Mouse (Mus musculus): ENCODE data around the gene Mrgprf. TPM values are rescaled to one million over a fixed set of nuclear protein-coding genes. Genes with fewer than 3 reads are reported as not detected.

The Mrgprf gene
- total RNA-seq, 2 experiments from 2014 or later: 3.2 to 3.4 TPM

DNA sequence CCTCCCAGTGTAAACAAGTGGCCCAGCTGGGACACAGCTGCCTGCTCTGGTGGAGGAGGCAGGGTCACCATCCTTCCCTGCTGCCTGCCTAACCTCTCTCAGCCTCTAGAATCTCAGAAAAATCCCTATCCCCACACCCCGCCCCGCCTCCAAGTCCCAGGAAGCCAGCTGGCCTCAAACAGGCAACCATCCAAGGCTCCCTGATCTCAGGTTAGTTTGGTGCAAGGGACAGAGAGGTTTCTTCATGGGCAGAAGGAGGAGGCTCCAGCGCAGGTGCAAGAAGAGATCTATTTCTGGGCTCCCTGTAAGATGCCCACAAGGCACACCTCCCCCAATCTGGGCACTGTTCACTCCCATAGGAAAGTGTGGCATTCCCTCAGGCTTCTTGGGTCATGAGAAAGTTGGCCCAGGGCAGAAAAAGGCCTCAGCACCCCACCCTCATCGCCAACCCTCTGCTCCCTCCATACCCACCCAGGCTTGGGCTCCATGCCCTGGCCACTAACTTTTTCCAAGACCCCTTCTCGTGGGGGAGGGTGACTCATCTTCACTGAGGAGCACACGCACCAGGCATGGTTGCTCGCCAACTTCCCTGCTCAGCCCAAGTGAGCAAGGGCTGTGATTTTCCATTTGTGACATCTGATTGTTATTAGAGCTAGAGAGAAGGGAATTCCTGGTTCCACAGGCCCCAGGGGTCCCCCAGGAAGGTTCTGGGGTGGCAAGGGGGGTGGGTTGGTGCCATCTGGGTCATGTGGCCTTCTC is 887 bp upstream of the Mrgprf start:
- DNase-seq (ENCODE audit: low spot score in 2 of 2): no peak

GRCm38 (mm10) chr7:145301008-145301340 is 346 bp downstream of the Mrgprf start:
- DNase-seq (ENCODE audit: low spot score in 2 of 2): no peak

DNA sequence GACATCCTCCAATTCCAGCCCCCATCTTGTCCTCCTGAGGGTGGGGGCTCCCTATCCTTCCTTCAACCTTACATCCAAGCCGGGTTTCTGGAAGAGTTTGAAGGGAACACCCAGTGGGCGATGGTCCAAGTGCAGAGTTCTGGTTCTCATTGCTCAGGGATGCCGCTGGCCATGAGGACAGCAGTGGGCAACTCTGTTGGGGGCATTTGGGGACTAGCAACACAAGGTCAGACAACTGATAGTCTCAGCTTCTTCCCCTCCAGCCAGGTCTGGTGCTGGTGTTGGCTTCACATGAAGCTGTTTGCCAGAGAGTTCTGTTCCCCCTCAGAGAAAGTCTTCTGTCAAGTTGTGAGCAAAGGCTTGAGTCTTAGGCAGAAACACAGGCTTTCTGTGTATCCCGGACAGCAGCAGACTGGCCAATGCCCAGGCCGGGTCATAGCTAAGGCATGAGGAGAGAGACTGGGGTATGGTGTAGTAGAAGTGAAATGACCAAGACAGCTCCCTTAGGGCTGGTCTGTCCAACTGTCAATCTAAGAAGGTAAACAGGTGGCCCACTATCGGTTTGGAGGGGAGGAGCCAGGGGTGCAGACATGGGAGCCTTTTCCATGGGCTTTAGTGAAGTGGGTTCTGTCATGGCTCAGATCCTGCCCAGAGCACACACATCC is 845 bp downstream of the Mrgprf start:
- DNase-seq (ENCODE audit: low spot score in 2 of 2): no peak

DNA sequence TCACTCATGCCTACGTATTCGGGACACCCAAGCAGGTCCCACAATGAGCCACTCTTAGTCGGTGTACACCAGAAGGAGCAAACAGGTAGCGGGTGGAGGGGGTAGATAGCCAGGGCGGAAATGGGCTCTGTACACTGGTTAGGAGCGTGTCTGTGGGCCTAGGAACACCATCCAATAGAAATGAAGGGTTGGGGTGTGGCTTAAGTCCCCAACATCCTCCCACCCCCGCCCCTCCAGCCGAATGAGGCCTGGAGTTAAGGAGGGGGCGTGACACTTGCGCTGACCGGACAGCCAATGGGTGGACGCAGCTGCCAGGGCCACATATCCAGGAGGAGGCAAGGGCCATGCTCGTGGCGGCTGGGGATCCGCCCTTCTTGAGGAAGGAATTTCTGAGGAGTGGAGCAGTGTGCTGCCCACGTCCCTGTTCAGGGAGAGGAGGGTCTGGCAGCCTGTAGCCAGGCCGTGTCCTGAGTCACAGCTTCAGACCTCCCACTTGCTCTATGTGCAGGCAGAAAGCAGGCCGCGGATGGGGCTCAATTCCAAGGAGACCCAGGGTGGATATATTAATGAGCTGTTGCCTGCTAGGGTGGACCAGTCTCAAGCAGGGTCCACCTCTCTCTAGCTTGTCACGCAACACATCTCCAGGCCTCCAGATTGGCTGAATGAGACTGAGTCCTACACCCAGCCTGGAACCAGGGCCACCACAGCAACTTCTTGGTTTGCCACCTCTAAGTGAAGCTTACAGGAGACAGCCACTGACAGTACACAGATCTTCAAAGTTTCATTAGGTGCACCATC is 2.1 kb downstream of the Mrgprf start:
- DNase-seq (ENCODE audit: low spot score in 2 of 2): no peak

DNA sequence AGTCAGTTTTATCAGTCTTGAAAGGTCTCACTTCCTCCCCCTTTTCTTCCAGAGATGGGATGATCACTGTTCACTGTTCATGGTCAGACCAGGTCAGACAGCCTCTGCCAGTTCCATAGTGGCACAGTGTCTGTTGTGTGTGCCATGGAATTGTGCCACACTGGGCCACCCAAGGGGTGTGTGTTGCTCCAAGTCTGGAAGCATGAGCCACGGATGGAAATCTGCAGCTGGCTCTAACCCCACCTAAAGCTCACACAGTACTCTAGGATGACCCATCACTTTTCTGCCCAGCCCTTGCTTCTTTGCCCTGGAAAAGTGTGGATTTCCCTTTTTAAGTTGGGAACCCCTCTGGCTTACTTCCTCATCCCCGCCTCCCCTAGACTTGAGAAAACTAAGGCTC is 3.5 kb downstream of the Mrgprf start:
- DNase-seq (ENCODE audit: low spot score in 2 of 2): no peak

DNA sequence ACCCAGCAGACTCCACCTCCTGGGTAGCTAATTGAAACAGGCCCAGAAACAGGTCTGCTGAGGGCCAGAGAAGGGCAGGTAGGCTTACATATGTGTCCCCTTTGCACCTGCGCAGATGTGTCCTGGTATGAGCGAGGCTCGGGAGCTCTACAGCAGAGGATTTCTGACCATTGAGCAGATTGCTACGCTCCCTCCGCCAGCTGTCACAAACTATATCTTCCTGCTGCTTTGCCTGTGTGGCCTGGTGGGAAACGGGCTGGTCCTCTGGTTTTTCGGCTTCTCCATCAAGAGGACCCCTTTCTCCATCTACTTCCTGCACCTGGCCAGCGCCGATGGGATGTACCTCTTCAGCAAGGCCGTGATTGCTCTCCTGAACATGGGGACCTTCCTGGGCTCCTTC is 7.0 kb downstream of the Mrgprf start:
- DNase-seq (ENCODE audit: low spot score in 2 of 2): no peak

DNA sequence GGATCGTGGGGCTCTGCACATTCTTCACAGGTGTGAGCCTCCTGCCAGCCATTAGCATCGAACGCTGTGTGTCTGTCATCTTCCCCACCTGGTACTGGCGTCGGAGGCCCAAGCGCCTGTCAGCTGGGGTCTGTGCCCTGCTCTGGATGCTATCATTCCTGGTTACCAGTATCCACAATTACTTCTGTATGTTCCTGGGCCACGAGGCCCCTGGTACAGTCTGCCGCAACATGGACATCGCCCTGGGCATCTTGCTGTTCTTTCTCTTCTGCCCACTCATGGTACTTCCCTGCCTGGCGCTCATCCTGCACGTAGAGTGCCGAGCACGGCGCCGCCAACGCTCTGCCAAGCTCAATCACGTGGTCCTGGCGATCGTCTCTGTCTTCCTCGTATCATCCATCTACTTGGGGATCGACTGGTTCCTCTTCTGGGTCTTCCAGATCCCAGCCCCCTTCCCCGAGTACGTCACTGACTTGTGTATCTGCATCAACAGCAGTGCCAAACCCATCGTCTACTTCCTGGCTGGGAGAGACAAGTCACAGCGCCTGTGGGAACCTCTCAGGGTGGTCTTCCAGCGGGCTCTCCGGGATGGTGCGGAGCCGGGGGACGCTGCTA is 7.5 kb downstream of the Mrgprf start:
- no peak for DNase-seq (ENCODE audit: low spot score in 2 of 2)

- DNase-seq (ENCODE audit: low spot score in 2 of 2): peak in 1 of 2 experiments; percentile 20
Measured at GRCm38 (mm10) chr7:145308866-145309265, 8.2 kb downstream of the Mrgprf start.

GRCm38 (mm10) chr7:145309877-145310276 is 9.2 kb downstream of the Mrgprf start:
- DNase-seq (ENCODE audit: low spot score in 2 of 2): no peak

DNA sequence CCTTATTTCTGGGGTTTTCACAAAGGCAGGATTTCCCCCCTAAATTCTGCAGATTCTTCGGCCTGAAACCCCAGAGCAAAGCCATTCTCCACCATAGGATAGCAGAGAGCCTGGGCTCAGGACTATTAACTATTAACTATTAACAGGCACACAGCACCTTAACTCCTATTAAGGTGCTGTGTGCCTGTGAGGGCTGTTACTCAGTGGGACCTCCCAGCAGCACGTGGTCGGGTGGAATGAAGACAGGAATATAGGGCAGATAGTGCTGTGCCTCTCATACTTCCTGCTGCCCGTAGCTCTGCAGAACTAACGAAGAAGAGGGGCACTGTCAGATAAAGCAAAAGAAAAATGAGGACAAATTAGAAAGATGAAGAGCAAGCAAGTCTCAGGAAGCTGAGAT is 9.9 kb downstream of the Mrgprf start:
- no peak for DNase-seq (ENCODE audit: low spot score in 2 of 2)

GRCm38 (mm10) chr7:145312137-145312536 is 11.5 kb downstream of the Mrgprf start:
- no peak for DNase-seq (ENCODE audit: low spot score in 2 of 2)

DNA sequence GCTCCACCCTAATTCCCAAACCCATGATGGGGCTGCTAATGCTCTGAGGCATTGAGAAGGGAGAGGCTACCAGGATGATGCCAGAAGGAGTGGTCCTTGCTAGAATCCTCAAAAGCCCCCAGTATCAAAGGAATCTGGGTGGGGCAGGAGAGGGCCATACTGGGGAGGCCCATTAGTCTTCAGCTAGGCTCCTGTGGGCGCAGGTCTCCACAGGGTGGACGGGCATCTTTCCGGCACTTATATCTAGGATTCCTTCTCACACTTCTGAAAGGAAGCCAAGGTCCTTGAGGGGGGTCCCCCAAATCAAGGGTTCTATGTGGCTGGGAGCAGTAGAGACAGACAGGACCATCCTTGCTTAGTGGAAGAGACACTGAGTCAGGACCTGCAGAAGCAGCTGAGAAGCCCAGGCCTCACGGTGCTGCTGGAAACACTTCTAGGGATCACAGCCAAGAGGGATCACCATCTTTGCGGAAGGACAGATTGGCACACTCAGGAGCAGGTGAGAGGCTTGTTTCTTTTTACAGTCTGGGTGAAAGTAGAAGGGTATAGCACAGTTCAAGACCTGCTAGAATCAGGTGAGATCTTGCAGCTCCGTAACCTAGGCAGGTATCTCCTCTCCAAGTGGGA is 14.3 kb downstream of the Mrgprf start, which contains the start of gene Mrgprd:
TSS of gene Mrgprd (plus strand) at position 51 of the 627 bp plus-strand sequence.
- DNase-seq (ENCODE audit: low spot score in 2 of 2): no peak

GRCm38 (mm10) chr7:145317522-145317921 is 16.9 kb downstream of the Mrgprf start:
- no peak for DNase-seq (ENCODE audit: low spot score in 2 of 2)

DNA sequence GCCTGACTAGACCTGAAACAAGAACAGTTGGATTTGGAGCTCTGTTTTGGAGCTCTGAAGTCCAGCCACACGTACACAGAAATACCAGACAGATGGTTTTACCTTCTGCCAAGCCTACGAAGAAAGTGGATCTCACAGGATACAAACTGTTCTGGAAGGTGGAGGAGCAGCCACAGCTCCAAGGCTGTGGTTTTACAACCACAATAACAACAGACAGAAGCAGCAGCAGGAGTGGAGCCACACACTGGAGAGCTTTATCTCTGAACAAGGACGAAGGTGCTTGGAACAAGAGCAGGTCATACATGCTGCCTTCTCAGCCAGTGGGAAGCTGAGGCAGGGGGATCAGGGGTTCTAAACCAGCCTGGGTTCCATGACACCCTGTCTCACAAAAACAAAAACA is 18.9 kb downstream of the Mrgprf start:
- DNase-seq (ENCODE audit: low spot score in 2 of 2): no peak

GRCm38 (mm10) chr7:145323607-145324006 is 23.0 kb downstream of the Mrgprf start:
- DNase-seq (ENCODE audit: low spot score in 2 of 2): no peak

DNA sequence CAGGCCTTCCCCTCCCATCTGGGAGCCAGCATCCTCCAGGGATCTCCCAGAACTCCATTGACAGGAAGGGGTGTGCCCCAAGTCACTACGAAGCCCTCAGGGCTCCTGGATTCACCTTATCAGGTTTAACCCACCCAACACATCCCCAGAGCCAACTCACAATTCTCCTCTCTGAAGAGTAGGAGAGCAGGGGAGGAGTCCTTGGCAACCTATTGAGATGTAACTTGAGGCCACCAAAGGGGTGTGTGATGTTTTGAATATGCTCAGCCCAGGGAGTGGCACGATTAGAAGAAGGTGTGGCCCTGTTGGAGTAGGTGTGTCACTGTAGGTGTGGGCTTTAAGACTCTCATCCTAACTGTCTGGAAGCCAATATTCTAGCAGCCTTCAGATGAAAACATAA is 25.1 kb downstream of the Mrgprf start:
- no peak for DNase-seq (ENCODE audit: low spot score in 2 of 2)

GRCm38 (mm10) chr7:145329982-145330381 is 29.4 kb downstream of the Mrgprf start:
- DNase-seq (ENCODE audit: low spot score in 2 of 2): no peak

DNA sequence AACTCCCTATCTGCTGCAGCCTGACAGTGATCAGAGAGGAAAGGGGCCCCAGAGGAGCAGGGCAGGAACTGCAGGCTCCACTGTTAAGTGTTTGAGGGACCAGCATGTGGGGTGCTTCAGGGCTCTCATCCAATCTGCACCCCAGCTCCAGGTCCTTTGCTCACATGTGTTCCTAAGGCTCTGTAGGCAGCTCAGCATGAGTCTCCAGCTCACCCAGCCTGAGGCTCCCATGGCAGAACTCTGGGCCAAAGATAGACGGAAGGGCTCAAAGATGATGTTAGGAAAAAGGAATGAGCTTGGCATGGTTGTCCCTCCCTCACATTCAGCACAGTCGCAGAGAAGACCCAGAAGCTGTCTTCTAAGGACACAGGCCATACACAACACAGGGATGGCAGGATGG is 30.0 kb downstream of the Mrgprf start:
- no peak for DNase-seq (ENCODE audit: low spot score in 2 of 2)

DNA sequence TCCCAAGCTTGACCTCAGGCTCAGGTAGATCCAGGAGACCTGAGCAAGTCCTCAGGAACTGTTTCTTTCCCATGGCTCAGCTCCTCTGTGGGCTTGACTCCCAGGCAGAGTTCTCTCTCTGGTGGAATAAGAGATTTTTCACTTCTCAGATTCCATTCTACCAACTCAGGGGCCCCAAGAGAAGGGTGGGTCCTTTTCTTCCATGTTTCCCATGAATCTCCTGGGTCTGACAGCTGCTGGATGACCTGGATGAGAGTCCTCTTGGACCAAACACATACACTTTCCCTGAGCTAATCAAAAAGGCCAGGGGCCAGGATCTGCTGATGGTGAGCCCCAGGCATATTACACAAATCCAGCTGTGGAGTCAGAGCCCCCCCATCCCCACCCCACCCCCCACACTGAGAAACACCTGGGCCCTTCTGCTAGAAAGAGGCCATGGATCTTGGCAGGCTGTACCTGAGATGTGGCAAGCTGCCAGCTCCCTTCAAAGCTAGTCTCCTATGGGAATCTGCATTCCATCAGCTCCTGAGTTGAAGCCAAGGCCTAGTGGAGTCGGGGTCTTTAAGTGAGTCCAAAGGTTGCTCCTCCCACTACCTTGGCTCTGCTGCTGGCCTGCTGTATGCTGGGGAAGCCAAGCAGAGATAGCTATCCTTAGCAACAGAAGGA is 31.9 kb downstream of the Mrgprf start:
- DNase-seq (ENCODE audit: low spot score in 2 of 2): no peak

DNA sequence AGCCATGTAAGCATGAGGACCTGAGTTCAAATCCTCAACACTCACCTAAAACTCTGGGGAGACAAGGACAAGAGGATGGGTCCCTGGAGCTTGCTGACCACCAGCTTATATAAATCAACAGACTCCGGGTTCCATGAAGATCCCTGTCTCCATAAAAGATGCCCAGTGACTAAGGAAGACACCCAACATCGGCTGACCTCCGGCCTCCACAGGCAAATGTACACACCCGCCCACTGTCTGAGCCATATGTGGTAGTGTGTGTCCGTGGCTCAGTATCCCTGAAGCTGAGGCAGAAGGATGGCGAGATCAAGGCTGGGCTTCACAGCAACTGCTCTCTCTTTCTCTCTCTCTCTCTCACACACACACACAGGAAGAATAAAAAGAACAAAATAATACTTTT is 33.3 kb downstream of the Mrgprf start:
- DNase-seq (ENCODE audit: low spot score in 2 of 2): no peak

Data from adrenal gland, postnatal 4 days (tissue).